Mouse (Mus musculus) heart, embryonic 14.5 days (tissue): ENCODE data around the gene Rela. TPM values are rescaled to one million over a fixed set of nuclear protein-coding genes. Genes with fewer than 3 reads are reported as not detected.
A peak's percentile ranks its signal among the peaks of the same experiment; 100 is the strongest.

Experiments
- ATAC-seq: fragments of 200-750 bp; cut with Nextera tagmentation; 2 replicates; pipeline ENCODE4 v1.8.0; 2017; ENCODE audit warnings: low read depth, moderate TSS enrichment; ENCODE audit not compliant: insufficient number of reproducible peaks, insufficient read depth, low FRiP score
- H3K27ac ChIP-seq, 2 experiments: fragments of 200-500 bp in 1 of 2; fragments of 300-500 bp in 1 of 2; sonication (generic) in 1 of 2; replicated peaks in 1 of 2; 2 replicates each; pipeline ENCODE4 v1.5.1; 2012 to 2014; ENCODE audit warnings: low read depth in 2 of 2, low read length in 2 of 2, control low read depth in 1 of 2, mild to moderate bottlenecking in 1 of 2, mixed read lengths in 1 of 2; ENCODE audit not compliant: control insufficient read depth in 1 of 2, insufficient read depth in 1 of 2
- H3K27me3 ChIP-seq: fragments of 300-500 bp; sonication (generic); 2 replicates; pipeline ENCODE4 v1.6.1; 2014; ENCODE audit warnings: mild to moderate bottlenecking, low read length, control low read depth; ENCODE audit not compliant: control insufficient read depth, insufficient read depth
- H3K36me3 ChIP-seq: fragments of 300-500 bp; sonication (generic); 2 replicates; pipeline ENCODE4 v1.6.1; 2014; ENCODE audit warnings: mild to moderate bottlenecking, control low read depth, low read length, mixed read lengths; ENCODE audit not compliant: control insufficient read depth, insufficient read depth
- H3K4me1 ChIP-seq, 2 experiments: fragments of 200-500 bp in 1 of 2; fragments of 300-500 bp in 1 of 2; sonication (generic) in 1 of 2; 2 replicates each; pipeline ENCODE4 v1.6.1; 2012 to 2014; ENCODE audit warnings: low read length in 2 of 2, control low read depth in 1 of 2, mixed read lengths in 1 of 2; ENCODE audit not compliant: control insufficient read depth in 2 of 2, insufficient read depth in 2 of 2
- H3K4me2 ChIP-seq: fragments of 300-500 bp; sonication (generic); 2 replicates; pipeline ENCODE4 v1.6.1; 2014; ENCODE audit warnings: mild to moderate bottlenecking, low read length
- H3K4me3 ChIP-seq, 2 experiments: fragments of 200-500 bp in 1 of 2; fragments of 300-500 bp in 1 of 2; sonication (generic) in 1 of 2; 2 replicates each; pipeline ENCODE4 v1.5.1; 2012 to 2014; ENCODE audit warnings: low read length in 2 of 2, mild to moderate bottlenecking in 2 of 2, control low read depth in 1 of 2, low read depth in 1 of 2, moderate library complexity in 1 of 2; ENCODE audit not compliant: control insufficient read depth in 1 of 2, insufficient read depth in 1 of 2
- H3K9ac ChIP-seq: fragments of 300-500 bp; sonication (generic); 2 replicates; pipeline ENCODE4 v1.6.1; 2014; ENCODE audit warnings: mild to moderate bottlenecking, low read length
- H3K9me3 ChIP-seq: fragments of 300-500 bp; sonication (generic); 2 replicates; pipeline ENCODE4 v1.6.1; 2016; ENCODE audit warnings: low read length, control low read depth; ENCODE audit not compliant: control insufficient read depth
- WGBS: fragments of 180-500 bp; shearing (Covaris S2); extraction: QIAGEN DNeasy Blood & Tissue Kit; methylation state at CpG from one replicate; pipeline ENCODE4 v1.1.7; 2014; 5-methylcytosine and 5-hydroxymethylcytosine counted together
- microRNA-seq: library from miRNA; unstranded; fragments of <30 nt; microRNA quantifications from one replicate; pipeline ENCODE4, GENCODE M21; 2016
- polyA plus RNA-seq: library from polyadenylated mRNA; unstranded; fragments of >200 nt; fragmentation: Nextera tagmentation; extraction: Ambion mirVana; gene quantifications from 2 replicates; pipeline ENCODE4 v1.2.1, GENCODE M21; 2014

Gene Rela
- polyA plus RNA-seq, 1 experiment from 2014 or later, result 36.9 TPM

DNA sequence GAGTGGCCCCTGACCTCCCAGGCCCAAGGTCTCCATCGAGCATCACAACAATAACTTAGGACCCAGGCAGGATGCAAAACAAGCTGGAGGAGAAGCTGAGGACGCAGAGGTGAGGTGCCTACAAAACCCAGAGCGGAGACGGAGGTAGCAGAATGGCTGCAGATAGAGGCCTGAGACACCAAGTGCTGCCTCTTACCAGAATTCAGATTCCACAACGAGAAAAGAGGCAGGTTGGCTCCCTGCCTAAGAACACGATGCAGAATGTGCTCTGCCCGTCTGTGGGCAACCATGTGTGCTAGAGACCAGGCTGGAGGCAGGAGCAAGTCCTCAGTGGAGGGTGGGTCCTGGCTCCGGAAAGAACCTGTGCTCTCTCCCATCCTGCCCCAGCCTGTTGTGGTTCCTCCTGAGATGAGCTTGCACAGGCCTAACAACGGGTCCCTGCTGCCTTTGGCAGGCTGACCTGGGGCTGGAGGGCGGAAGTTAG lies 55.7 kb downstream of the Rela start:
- 62% methylated on average over 10 of the region's 10 CpGs for WGBS
- H3K4me3 ChIP-seq, result peak overlapping the region; percentile 13 to 52
- peak overlapping the region; percentile 85 for H3K9ac ChIP-seq
- no peak for ATAC-seq
- peak overlapping the region; percentile 100 for H3K4me2 ChIP-seq
- peak overlapping the region; percentile 71 to 87 for H3K27ac ChIP-seq
- no peaks in the 10 kb centered on the region for H3K9me3 ChIP-seq
- peaks cover 12 to 43% of the 10 kb centered on the region in 2 experiments; a peak in 3 of 4 replicates for H3K4me1 ChIP-seq
- H3K36me3 ChIP-seq, result peaks cover 66% of the 10 kb centered on the region
- H3K27me3 ChIP-seq, result no peaks in the 10 kb centered on the region

DNA sequence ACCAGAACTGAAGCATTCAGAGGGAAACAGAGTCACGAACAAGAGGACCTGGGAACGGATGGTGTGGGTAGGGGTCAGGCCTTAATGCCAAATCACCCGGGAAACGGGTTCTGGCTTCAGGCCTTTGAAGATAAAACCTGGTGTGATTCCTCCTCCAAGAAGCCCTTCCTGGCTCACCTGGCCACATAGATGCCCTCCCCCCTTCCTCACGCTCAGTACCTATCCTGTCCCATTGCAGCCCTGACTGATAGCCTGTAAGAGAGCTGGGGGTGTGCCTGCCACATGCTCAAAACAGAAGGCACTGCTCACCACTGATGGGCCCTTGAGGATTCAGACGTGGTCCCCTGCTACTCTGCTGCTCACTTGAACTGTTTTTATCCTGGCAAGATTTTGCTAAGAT lies 56.5 kb downstream of the Rela start:
- H3K4me1 ChIP-seq, result peaks cover 12 to 42% of the 10 kb centered on the region in 2 experiments; a peak in 3 of 4 replicates
- no peaks in the 10 kb centered on the region for H3K9me3 ChIP-seq
- no peaks in the 10 kb centered on the region for H3K27me3 ChIP-seq
- H3K4me2 ChIP-seq, result peak overlapping the region; percentile 100
- H3K9ac ChIP-seq, result peak overlapping the region; percentile 85; the same call in 1 of the 2 replicates
- no peak overlapping the region for H3K4me3 ChIP-seq
- H3K27ac ChIP-seq, result no peak overlapping the region
- 86% methylated on average over 6 of the region's 6 CpGs for WGBS
- peaks cover 75% of the 10 kb centered on the region for H3K36me3 ChIP-seq
- no peak for ATAC-seq

DNA sequence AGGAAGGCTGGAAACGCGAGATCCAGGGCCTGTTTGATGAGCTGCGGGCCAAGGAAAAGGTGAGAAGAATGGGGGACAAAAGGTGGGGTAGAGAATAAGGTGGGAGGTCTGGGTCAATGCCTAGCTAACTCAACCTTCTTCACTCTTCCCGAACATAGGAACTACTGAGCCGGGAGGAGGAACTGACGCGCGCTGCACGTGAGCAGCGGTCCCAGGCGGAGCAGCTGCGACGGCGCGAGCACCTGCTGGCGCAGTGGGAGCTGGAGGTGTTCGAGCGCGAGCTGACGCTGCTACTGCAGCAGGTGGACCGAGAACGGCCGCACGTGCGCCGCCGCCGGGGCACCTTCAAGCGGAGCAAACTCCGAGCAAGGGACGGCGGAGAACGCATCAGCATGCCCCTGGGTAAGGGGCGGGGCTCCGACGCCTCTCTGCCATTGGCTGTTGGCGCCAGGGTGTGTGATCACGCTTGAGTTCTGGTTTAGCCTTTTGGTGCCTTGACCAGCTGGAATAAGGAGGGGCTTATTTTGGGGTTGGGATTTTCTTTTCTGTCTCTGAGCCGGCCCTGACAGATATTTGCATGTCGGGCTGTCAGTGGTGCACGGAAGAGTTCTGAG lies 58.7 kb downstream of the Rela start:
- Histone ChIP-seq H3K9me3 (no peaks in the 10 kb centered on the region), H3K4me1 (peaks cover 5 to 33% of the 10 kb centered on the region in 2 experiments; a peak in 3 of 4 replicates), H3K27me3 (no peaks in the 10 kb centered on the region), H3K27ac (no peak overlapping the region), H3K9ac (no peak overlapping the region), H3K4me2 (peak overlapping the region; percentile 36), H3K4me3 (0 out of 4 replicates have a peak overlapping the region, but pooled peaks of 1 of the 2 experiments have one; percentile 7), H3K36me3 (peaks cover 92% of the 10 kb centered on the region)
- WGBS, result 35% methylated on average over 41 of the region's 41 CpGs
- no peak for ATAC-seq

Small RNA genes lying within 50 kb of the gene (microRNA-seq; reads per million reads assigned to microRNA genes)
- 0.84 reads per million for gene Mir6987

Other genes with a start within 250 kb of the Rela start
- gene Sart1, start 248.8 kb upstream of the Rela start, polyA plus RNA-seq, result 39.5 and 39.6 TPM in 2 replicates
- 1.6 and 3.0 TPM in 2 replicates for gene Tsga10ip, start 235.0 kb upstream of the Rela start, polyA plus RNA-seq
- gene Drap1, start 212.5 kb upstream of the Rela start, polyA plus RNA-seq, result 154 and 178 TPM in 2 replicates
- gene AI837181, start 212.3 kb upstream of the Rela start, polyA plus RNA-seq, result 23.7 and 35.0 TPM in 2 replicates
- gene Fosl1, start 189.9 kb upstream of the Rela start, polyA plus RNA-seq, result not detected in 2 replicates
- gene Ccdc85b, start 179.6 kb upstream of the Rela start, polyA plus RNA-seq, result 9.0 and 10.4 TPM in 2 replicates
- gene Fibp, start 176.9 kb upstream of the Rela start, polyA plus RNA-seq, result 101 and 120 TPM in 2 replicates
- gene Ctsw, start 169.0 kb upstream of the Rela start, polyA plus RNA-seq, result 0.84 and 1.4 TPM in 2 replicates
- gene Efemp2, start 163.5 kb upstream of the Rela start, polyA plus RNA-seq, result 60.8 and 68.9 TPM in 2 replicates
- 36.6 and 37.5 TPM in 2 replicates for gene Mus81, start 149.1 kb upstream of the Rela start, polyA plus RNA-seq
- gene Cfl1, start 147.0 kb upstream of the Rela start, polyA plus RNA-seq, result 1,876 and 1,886 TPM in 2 replicates
- 0.20 TPM in 2 replicates for gene 1700020D05Rik, start 133.7 kb upstream of the Rela start, polyA plus RNA-seq
- 16.5 and 17.9 TPM in 2 replicates for gene Snx32, start 126.9 kb upstream of the Rela start, polyA plus RNA-seq
- 0.09 TPM in 1 of 2 replicates, not detected in the other for gene Ovol1, start 76.8 kb upstream of the Rela start, polyA plus RNA-seq
- gene Ap5b1, start 69.5 kb upstream of the Rela start, polyA plus RNA-seq, result 2.5 and 3.0 TPM in 2 replicates
- 68.8 and 78.5 TPM in 2 replicates for gene Rnaseh2c, start 35.6 kb upstream of the Rela start, polyA plus RNA-seq
- 19.7 and 20.0 TPM in 2 replicates for gene Kat5, start 27.2 kb upstream of the Rela start, polyA plus RNA-seq
- 16.7 and 17.2 TPM in 2 replicates for gene Sipa1, start 26.2 kb downstream of the Rela start, polyA plus RNA-seq
- 16.7 and 22.4 TPM in 2 replicates for gene Map3k11, start 51.3 kb downstream of the Rela start, polyA plus RNA-seq
- gene Pcnx3, start 51.4 kb downstream of the Rela start, polyA plus RNA-seq, result 15.3 and 17.3 TPM in 2 replicates
- gene Kcnk7, start 66.9 kb downstream of the Rela start, polyA plus RNA-seq, result 0.26 and 0.27 TPM in 2 replicates
- 66.5 and 67.1 TPM in 2 replicates for gene Ehbp1l1, start 88.8 kb downstream of the Rela start, polyA plus RNA-seq
- gene Fam89b, start 92.2 kb downstream of the Rela start, polyA plus RNA-seq, result 86.1 and 89.5 TPM in 2 replicates
- 35.7 and 39.0 TPM in 2 replicates for gene Ltbp3, start 103.4 kb downstream of the Rela start, polyA plus RNA-seq
- gene Scyl1, start 133.9 kb downstream of the Rela start, polyA plus RNA-seq, result 56.9 and 62.3 TPM in 2 replicates
- gene Frmd8, start 237.8 kb downstream of the Rela start, polyA plus RNA-seq, result 18.5 and 19.2 TPM in 2 replicates
- 1.7 and 2.8 TPM in 2 replicates for gene Slc25a45, start 240.3 kb downstream of the Rela start, polyA plus RNA-seq